Mouse (Mus musculus) kidney, adult 2 months (tissue): Measurements from ENCODE around the gene Arpc5.

ENCODE experiments used
- CTCF ChIP-seq: fragments of 200-500 bp; conservative IDR thresholded peaks from 2 replicates; pipeline ENCODE4 v1.5.1; 2011; ENCODE audit warnings: low read depth, mild to moderate bottlenecking, control low read depth, low read length, moderate library complexity, mixed read lengths; ENCODE audit not compliant: insufficient read depth, insufficient read length
- POLR2A ChIP-seq: fragments of 200-500 bp; IDR thresholded peaks from one replicate; pipeline ENCODE4 v1.6.1; 2011; ENCODE audit warnings: low read depth, low read length, control low read depth

- TF ChIP-seq CTCF (no peak), POLR2A (no peak)
Observed at GRCm38 (mm10) chr1:152721535-152722198, 44.7 kb upstream of the Arpc5 start.
